Mouse (Mus musculus): ENCODE measurements around the gene Spen.

Gene Spen

GRCm38 (mm10) chr4:141451251-141451650, 87.1 kb downstream of the Spen start:
- no peak for DNase-seq (ENCODE audit: low spot score in 2 of 2)

GRCm38 (mm10) chr4:141446211-141446610, 92.2 kb downstream of the Spen start:
- DNase-seq (ENCODE audit: low spot score in 2 of 2) = no peak

- DNase-seq (ENCODE audit: low spot score in 2 of 2) = no peak
Observed at GRCm38 (mm10) chr4:141445328-141445720, 93.1 kb downstream of the Spen start.

GRCm38 (mm10) chr4:141444451-141445327, 93.7 kb downstream of the Spen start, which contains the start of gene Zbtb17:
Zbtb17 (plus strand) TSS chr4:141444654.
- peak; percentile 71 to 88 for DNase-seq (ENCODE audit: low spot score in 2 of 2)

- no peak for DNase-seq (ENCODE audit: low spot score in 2 of 2)
Observed at GRCm38 (mm10) chr4:141443641-141444429, 94.6 kb downstream of the Spen start.

GRCm38 (mm10) chr4:141440877-141441276, 97.5 kb downstream of the Spen start:
- no peak for DNase-seq (ENCODE audit: low spot score in 2 of 2)

GRCm38 (mm10) chr4:141439083-141439803, 99.2 kb downstream of the Spen start:
- DNase-seq (ENCODE audit: low spot score in 2 of 2) = no peak

- DNase-seq (ENCODE audit: low spot score in 2 of 2) = no peak
Observed at GRCm38 (mm10) chr4:141435974-141436373, 102.4 kb downstream of the Spen start, which contains the start of gene Srarp. Srarp (minus strand) TSS chr4:141436105.

GRCm38 (mm10) chr4:141433191-141433590, 105.2 kb downstream of the Spen start:
- DNase-seq (ENCODE audit: low spot score in 2 of 2) = no peak

- DNase-seq (ENCODE audit: low spot score in 2 of 2) = no peak
Observed at GRCm38 (mm10) chr4:141432666-141433065, 105.7 kb downstream of the Spen start.

- peak; percentile 47 to 68 for DNase-seq (ENCODE audit: low spot score in 2 of 2)
Observed at GRCm38 (mm10) chr4:141430997-141431396, 107.4 kb downstream of the Spen start.

- DNase-seq (ENCODE audit: low spot score in 2 of 2) = no peak
Observed at GRCm38 (mm10) chr4:141429847-141430246, 108.5 kb downstream of the Spen start.

- DNase-seq (ENCODE audit: low spot score in 2 of 2) = no peak
Observed at GRCm38 (mm10) chr4:141429381-141429780, 109.0 kb downstream of the Spen start.

GRCm38 (mm10) chr4:141427921-141428320, 110.5 kb downstream of the Spen start:
- no peak for DNase-seq (ENCODE audit: low spot score in 2 of 2)

- no peak for DNase-seq (ENCODE audit: low spot score in 2 of 2)
Observed at GRCm38 (mm10) chr4:141426796-141427745, 111.3 kb downstream of the Spen start.

GRCm38 (mm10) chr4:141425484-141426479, 112.6 kb downstream of the Spen start:
- no peak for DNase-seq (ENCODE audit: low spot score in 2 of 2)

GRCm38 (mm10) chr4:141423691-141424431, 114.5 kb downstream of the Spen start:
- no peak for DNase-seq (ENCODE audit: low spot score in 2 of 2)

GRCm38 (mm10) chr4:141423288-141423687, 115.1 kb downstream of the Spen start:
- no peak for DNase-seq (ENCODE audit: low spot score in 2 of 2)

- DNase-seq (ENCODE audit: low spot score in 2 of 2) = no peak
Observed at GRCm38 (mm10) chr4:141422841-141423240, 115.6 kb downstream of the Spen start.
